Mouse (Mus musculus) myocyte (in vitro differentiated cells): Measurements from ENCODE around the gene Pml. TPM values are rescaled to one million over a fixed set of nuclear protein-coding genes. Genes with fewer than 3 reads are reported as not detected.

ENCODE experiments used
- H3K27me3 ChIP-seq: one replicate; pipeline ENCODE4 v1.6.1; 2011; ENCODE audit not compliant: control insufficient read depth, insufficient read depth, insufficient read length
- H3K36me3 ChIP-seq: one replicate; pipeline ENCODE4 v1.6.1; 2011; ENCODE audit not compliant: control insufficient read depth, insufficient read depth
- H3K4me2 ChIP-seq: one replicate; pipeline ENCODE4 v1.6.1; 2011; ENCODE audit warnings: low read depth, control low read depth
- H3K4me3 ChIP-seq: one replicate; pipeline ENCODE4 v1.5.1; 2011; ENCODE audit warnings: mild to moderate bottlenecking, control low read depth, moderate library complexity
- H3K79me2 ChIP-seq: one replicate; pipeline ENCODE4 v1.6.1; 2011; ENCODE audit not compliant: control insufficient read depth, insufficient read depth
- H3ac ChIP-seq: one replicate; pipeline ENCODE4 v1.6.1; 2011; ENCODE audit not compliant: control insufficient read depth, insufficient read length
- CEBPB ChIP-seq: IDR thresholded peaks from 2 replicates; pipeline ENCODE4 v1.6.1; 2011; ENCODE audit warnings: mild to moderate bottlenecking, moderate library complexity; ENCODE audit not compliant: poor library complexity, insufficient read depth, severe bottlenecking
- E2F4 ChIP-seq: IDR thresholded peaks from one replicate; pipeline ENCODE4 v1.6.1; 2011; ENCODE audit warnings: mild to moderate bottlenecking, control low read depth, moderate library complexity; ENCODE audit not compliant: insufficient read depth
- MAX ChIP-seq: IDR thresholded peaks from one replicate; pipeline ENCODE4 v1.6.1; 2011; ENCODE audit warnings: low read depth, mild to moderate bottlenecking, control low read depth
- MYOD1 ChIP-seq, 3 experiments: IDR thresholded peaks; one replicate each; pipeline ENCODE4 v1.6.1; 2011; ENCODE audit warnings: control low read depth in 2 of 3, low read depth in 2 of 3, mild to moderate bottlenecking in 2 of 3, moderate library complexity in 1 of 3; ENCODE audit not compliant: insufficient read length in 2 of 3, control insufficient read depth in 1 of 3
- MYOG ChIP-seq, 3 experiments: IDR thresholded peaks; one replicate each; pipeline ENCODE4 v1.6.1; 2011; ENCODE audit warnings: control low read depth in 2 of 3, low read depth in 2 of 3, mild to moderate bottlenecking in 2 of 3; ENCODE audit not compliant: insufficient read length in 2 of 3, control insufficient read depth in 1 of 3, insufficient read depth in 1 of 3
- POLR2A ChIP-seq: IDR thresholded peaks from one replicate; pipeline ENCODE4 v1.6.1; 2011; ENCODE audit warnings: low read depth, mild to moderate bottlenecking, control low read depth, moderate library complexity; ENCODE audit not compliant: insufficient read length
- POLR2AphosphoS2 ChIP-seq: IDR thresholded peaks from one replicate; pipeline ENCODE4 v1.6.1; 2011; ENCODE audit warnings: low read depth, control low read depth; ENCODE audit not compliant: insufficient read length
- REST ChIP-seq: IDR thresholded peaks from one replicate; pipeline ENCODE4 v1.6.1; 2011; ENCODE audit warnings: mild to moderate bottlenecking, control low read depth, moderate library complexity; ENCODE audit not compliant: insufficient read depth, insufficient read length
- SRF ChIP-seq: IDR thresholded peaks from one replicate; pipeline ENCODE4 v1.6.1; 2011; ENCODE audit warnings: low read depth; ENCODE audit not compliant: control insufficient read depth, insufficient read length
- TCF12 ChIP-seq: IDR thresholded peaks from one replicate; pipeline ENCODE4 v1.6.1; 2011; ENCODE audit warnings: mild to moderate bottlenecking, control low read depth; ENCODE audit not compliant: poor library complexity, insufficient read depth, severe bottlenecking
- TCF3 ChIP-seq: IDR thresholded peaks from one replicate; pipeline ENCODE4 v1.6.1; 2011; ENCODE audit warnings: low read depth, control low read depth; ENCODE audit not compliant: insufficient read length
- USF1 ChIP-seq: IDR thresholded peaks from one replicate; pipeline ENCODE4 v1.6.1; 2011; ENCODE audit warnings: low read depth, mild to moderate bottlenecking, control low read depth, moderate library complexity
- polyA plus RNA-seq: library from polyadenylated mRNA; unstranded; fragments of >200 nt; fragmentation: generic; extraction: Trizol; gene quantifications from one replicate; pipeline ENCODE4 v1.2.1, GENCODE M21; 2012; ENCODE audit warnings: missing spikeins

Gene Pml
- polyA plus RNA-seq, 1 experiment: 15.5 TPM

DNA sequence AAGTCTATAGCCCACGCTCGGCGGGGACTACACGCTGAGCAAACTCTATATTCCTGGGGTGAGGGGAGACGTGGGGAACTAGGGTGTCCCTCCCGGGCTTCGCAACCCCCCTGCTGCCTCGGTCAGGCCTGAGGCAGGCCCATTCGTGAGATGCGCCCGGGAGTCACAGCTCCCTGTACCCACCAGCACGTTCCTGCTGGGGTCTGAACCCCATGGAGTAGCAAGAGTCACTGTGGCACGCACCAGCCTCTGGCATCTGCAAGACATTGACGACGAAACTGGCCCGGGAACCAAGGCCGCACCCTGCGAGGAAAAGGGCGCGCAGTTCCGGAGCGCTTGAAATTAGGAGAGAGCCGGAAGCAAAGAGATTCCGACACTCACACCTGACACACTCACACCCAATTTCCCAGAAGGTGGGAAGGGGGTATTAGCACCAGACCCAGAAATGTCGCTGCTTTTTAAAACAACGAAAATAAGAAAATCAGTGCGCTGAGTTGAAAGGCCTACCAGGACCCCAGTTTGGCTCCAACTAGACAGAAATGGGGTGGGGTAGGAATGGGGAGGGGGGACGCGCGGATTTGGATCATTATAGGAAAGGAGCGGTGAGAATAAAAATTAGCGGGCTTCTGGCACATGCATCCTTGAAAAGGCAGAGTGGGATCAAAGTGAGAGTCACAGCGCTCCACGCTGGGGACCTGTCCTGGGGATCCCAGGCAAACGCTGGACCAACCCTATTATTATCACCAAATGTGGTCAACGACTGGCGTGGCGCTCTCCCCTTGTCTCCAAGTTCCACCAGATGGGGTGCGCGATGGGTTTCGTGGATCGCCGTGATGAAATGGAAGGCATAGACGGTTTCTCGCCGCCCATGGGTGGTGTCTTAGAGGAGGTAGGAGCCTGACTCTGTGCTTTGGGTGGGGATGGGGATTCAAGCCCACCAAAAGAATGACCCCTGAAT, 52.7 kb downstream of the Pml start:
- H3K36me3 ChIP-seq: no peaks in the 10 kb centered on the region
- H3K79me2 ChIP-seq: no peaks in the 10 kb centered on the region
- no peak overlapping the region for H3K4me2 ChIP-seq
- H3K4me3 ChIP-seq: no peak overlapping the region
- TF ChIP-seq MYOG (IDR thresholded peaks at IDR 0.05; ENCODE audit: control insufficient read depth in 1 of 3, insufficient read depth in 1 of 3, insufficient read length in 2 of 3, low read depth in 2 of 3): no peak
- H3K27me3 ChIP-seq: no peaks in the 10 kb centered on the region
- no peak overlapping the region for H3ac ChIP-seq

DNA sequence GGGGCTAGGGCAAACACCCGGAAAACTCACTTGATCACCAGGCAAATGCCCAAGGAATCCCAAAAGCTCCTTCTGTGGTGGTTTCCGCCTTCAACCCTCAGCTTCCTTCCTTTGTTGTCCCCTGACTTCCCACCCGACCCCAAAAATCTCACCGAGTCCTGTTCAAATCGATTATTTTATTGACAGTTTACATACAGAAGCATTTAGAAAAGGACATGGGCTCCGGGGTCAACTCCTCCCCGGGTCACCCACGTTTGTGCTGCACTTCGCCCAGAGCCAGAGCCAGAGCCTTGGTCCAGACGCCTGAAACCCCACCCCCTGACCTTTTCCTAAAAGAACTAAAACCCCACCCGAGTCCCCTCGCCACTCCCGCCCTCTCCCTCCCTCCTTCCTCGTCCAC, 53.4 kb downstream of the Pml start:
- Histone ChIP-seq H3K27me3 (no peaks in the 10 kb centered on the region), H3ac (no peak overlapping the region), H3K4me3 (no peak overlapping the region), H3K4me2 (no peak overlapping the region), H3K79me2 (no peaks in the 10 kb centered on the region), H3K36me3 (no peaks in the 10 kb centered on the region)
- TF ChIP-seq USF1 (no peak), CEBPB (no peak), E2F4 (no peak), MYOG (IDR thresholded peaks at IDR 0.05; ENCODE audit: control insufficient read depth in 1 of 3, insufficient read depth in 1 of 3, insufficient read length in 2 of 3, low read depth in 2 of 3) (no peak), MYOD1 (IDR thresholded peaks at IDR 0.05; ENCODE audit: control insufficient read depth in 1 of 3, insufficient read length in 2 of 3, low read depth in 2 of 3) (no peak), MAX (no peak), POLR2A (no peak), POLR2AphosphoS2 (no peak), REST (no peak), SRF (no peak), TCF3 (no peak), TCF12 (no peak)

DNA sequence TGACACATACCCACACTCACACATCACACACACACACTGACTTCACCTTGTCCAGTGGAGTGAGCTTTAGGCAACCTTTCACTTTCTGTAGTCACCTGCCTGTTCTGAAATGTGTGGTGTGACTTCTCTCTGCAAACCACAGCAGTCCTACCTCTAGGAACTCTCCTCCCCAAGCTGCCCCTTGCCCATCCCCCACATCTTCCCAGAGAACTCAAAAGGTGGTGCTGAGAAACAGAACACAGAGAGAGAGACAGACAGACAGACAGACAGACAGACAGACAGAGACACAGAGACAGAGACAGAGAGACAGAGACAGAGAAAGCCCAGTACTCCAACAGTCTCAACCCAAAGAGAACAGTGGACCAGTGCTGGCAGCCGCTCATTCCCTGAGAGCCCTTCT, 53.9 kb downstream of the Pml start:
- H3K36me3 ChIP-seq: no peaks in the 10 kb centered on the region
- H3ac ChIP-seq: no peak overlapping the region
- no peak overlapping the region for H3K4me3 ChIP-seq
- no peak overlapping the region for H3K4me2 ChIP-seq
- H3K27me3 ChIP-seq: no peaks in the 10 kb centered on the region
- H3K79me2 ChIP-seq: no peaks in the 10 kb centered on the region
- no peak for TF ChIP-seq TCF12
- TF ChIP-seq POLR2AphosphoS2: no peak
- TF ChIP-seq E2F4: no peak

DNA sequence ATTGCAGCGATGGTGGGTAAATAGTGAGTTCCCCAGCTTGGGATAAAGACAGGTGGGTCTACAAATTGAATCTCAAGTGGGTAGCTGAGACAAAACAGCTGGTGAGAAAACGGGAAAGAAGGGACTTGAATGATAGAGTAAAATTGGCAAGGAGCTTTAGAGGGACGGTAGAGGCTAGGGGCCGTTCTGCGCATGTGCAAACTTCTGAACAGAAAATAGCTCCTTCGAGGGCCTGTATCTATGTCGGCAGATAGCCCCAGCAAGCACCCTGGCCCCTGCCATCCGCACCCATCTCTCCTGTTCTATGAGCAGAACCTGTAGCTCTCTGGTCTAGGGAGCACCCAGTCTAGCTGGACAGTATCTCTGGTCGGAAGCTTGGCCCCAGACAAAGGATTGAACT, 55.4 kb downstream of the Pml start:
- no peak overlapping the region for H3ac ChIP-seq
- no peak overlapping the region for H3K4me3 ChIP-seq
- no peaks in the 10 kb centered on the region for H3K79me2 ChIP-seq
- no peaks in the 10 kb centered on the region for H3K36me3 ChIP-seq
- TF ChIP-seq REST: no peak
- no peak for TF ChIP-seq TCF3
- no peak for TF ChIP-seq USF1
- no peak for TF ChIP-seq E2F4
- TF ChIP-seq POLR2A: no peak
- TF ChIP-seq TCF12: no peak
- TF ChIP-seq MAX: no peak
- no peak for TF ChIP-seq POLR2AphosphoS2
- TF ChIP-seq MYOD1 (IDR thresholded peaks at IDR 0.05; ENCODE audit: control insufficient read depth in 1 of 3, insufficient read length in 2 of 3, low read depth in 2 of 3): no peak
- no peak for TF ChIP-seq CEBPB
- no peak for TF ChIP-seq MYOG (IDR thresholded peaks at IDR 0.05; ENCODE audit: control insufficient read depth in 1 of 3, insufficient read depth in 1 of 3, insufficient read length in 2 of 3, low read depth in 2 of 3)
- TF ChIP-seq SRF: no peak
- H3K4me2 ChIP-seq: no peak overlapping the region
- H3K27me3 ChIP-seq: no peaks in the 10 kb centered on the region

DNA sequence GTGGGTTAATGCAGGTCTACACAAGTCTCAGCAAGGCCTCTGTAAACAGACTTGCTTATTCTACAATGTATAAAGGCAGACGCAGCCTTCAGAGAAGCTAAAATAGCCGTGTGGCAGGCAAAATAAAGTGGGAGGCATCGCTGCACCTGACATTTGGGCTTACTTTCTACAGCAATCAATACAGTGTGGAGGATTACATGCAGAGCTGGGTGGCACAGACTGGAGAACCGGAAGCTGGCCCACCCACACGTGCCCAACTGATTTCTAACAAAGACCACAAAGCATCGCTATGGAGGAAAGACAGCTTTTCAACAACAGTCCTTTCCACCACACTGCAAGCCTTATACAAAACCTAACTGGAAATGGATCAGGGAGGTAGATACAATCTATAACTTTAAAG, 65.1 kb downstream of the Pml start:
- no peak overlapping the region for H3ac ChIP-seq
- H3K27me3 ChIP-seq: no peaks in the 10 kb centered on the region
- no peak for TF ChIP-seq CEBPB
- TF ChIP-seq POLR2A: no peak
- TF ChIP-seq MYOD1 (IDR thresholded peaks at IDR 0.05; ENCODE audit: control insufficient read depth in 1 of 3, insufficient read length in 2 of 3, low read depth in 2 of 3): no peak
- no peak for TF ChIP-seq TCF3
- no peak for TF ChIP-seq E2F4
- TF ChIP-seq USF1: no peak
- TF ChIP-seq POLR2AphosphoS2: no peak
- no peak for TF ChIP-seq TCF12
- no peak overlapping the region for H3K4me2 ChIP-seq
- H3K4me3 ChIP-seq: no peak overlapping the region
- no peaks in the 10 kb centered on the region for H3K36me3 ChIP-seq
- H3K79me2 ChIP-seq: no peaks in the 10 kb centered on the region
